Mouse (Mus musculus) liver, adult (tissue): ENCODE data around the gene Selenoi.

Source experiments
- GATA4 ChIP-seq: IDR thresholded peaks from 2 replicates; pipeline ENCODE4 v1.6.1; 2014; ENCODE audit warnings: mild to moderate bottlenecking, low read length; ENCODE audit not compliant: insufficient replicate concordance

Selenoi gene

GRCm38 (mm10) chr5:30276361-30276760 lies 44.0 kb downstream of the Selenoi start:
- no peak for TF ChIP-seq GATA4

GRCm38 (mm10) chr5:30278952-30279351 lies 46.6 kb downstream of the Selenoi start:
- no peak for TF ChIP-seq GATA4

- no peak for TF ChIP-seq GATA4
Measured at GRCm38 (mm10) chr5:30279446-30279845, 47.1 kb downstream of the Selenoi start.

- no peak for TF ChIP-seq GATA4
Measured at GRCm38 (mm10) chr5:30280864-30281263, 48.5 kb downstream of the Selenoi start.

GRCm38 (mm10) chr5:30281291-30281732 lies 48.9 kb downstream of the Selenoi start, which contains the start of gene Drc1:
Drc1 (plus strand) TSS chr5:30281388.
- no peak for TF ChIP-seq GATA4

- no peak for TF ChIP-seq GATA4
Measured at GRCm38 (mm10) chr5:30285944-30286799, 53.8 kb downstream of the Selenoi start.

- no peak for TF ChIP-seq GATA4
Measured at GRCm38 (mm10) chr5:30287106-30287882, 54.9 kb downstream of the Selenoi start.
